Mouse (Mus musculus): ENCODE data around the gene Nav3. TPM values are rescaled to one million over a fixed set of nuclear protein-coding genes. Genes with fewer than 3 reads are reported as not detected.

Gene Nav3
- polyA plus RNA-seq, 1 experiment from 2014 or later, result 5.2 TPM

DNA sequence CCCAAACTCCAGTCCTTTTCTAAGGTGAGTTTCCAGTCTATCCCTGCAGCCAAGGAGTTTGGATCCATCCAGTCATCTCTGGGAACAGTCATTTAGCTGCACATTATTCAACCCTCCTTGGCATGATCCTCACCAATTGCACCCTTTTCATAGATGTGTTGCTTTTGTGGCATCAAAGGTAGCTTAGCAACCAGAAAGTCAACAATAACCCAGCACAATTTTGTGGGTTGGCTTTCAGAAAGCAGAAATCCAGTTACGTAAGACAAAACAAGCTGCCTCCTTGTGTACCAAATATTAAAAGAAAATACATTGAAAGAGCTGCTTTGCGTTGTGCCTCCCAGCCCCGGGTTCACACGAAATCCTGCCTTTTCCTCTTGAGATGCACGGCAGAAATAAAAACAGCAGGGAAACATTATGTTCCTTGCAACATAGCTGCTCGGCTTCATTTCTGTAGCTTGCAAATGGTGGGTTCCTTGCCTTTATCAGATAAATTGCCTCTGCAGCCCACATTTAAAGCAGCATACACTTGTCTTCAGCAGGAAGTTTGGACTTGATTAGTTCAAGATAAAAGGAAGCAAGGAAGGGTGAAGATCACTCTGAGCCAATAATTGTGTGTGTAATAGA, 222.6 kb downstream of the Nav3 start:
- Histone ChIP-seq H3K36me3 (no peaks in the 10 kb centered on the region), H3K4me3 (no peak overlapping the region), H3K27me3 (ENCODE audit: insufficient read depth, poor library complexity, severe bottlenecking) (no peaks in the 10 kb centered on the region; the same call in 1 of the 2 replicates), H3K9me3 (no peaks in the 10 kb centered on the region), H3K4me1 (replicated peaks) (no peaks in the 10 kb centered on the region), H3K27ac (no peak overlapping the region)
- DNase-seq (ENCODE audit: low spot score), result no peak
- 83% methylated on average over 6 of the region's 6 CpGs for WGBS

DNA sequence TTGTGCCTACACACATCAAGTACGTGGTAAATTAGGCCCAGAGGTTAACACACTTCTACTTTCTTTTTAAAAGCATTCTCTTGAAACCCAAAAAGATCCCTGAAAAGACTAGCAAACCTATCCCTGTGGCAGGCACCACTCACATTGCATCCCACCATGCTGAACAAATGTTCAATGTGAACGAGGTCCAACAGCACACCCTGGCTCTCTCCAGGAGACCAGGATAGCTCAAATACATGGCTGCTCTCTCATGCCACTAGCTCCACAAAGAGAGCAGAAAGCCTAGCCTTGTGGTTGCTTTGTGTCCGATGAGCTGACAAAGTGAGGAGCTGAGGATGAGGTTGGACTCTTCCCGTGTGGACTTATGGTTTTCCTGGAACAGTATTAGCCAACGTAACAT, 249.6 kb downstream of the Nav3 start:
- H3K27me3 ChIP-seq (ENCODE audit: insufficient read depth, poor library complexity, severe bottlenecking), result no peaks in the 10 kb centered on the region
- no peaks in the 10 kb centered on the region for H3K4me1 ChIP-seq (replicated peaks)
- DNase-seq (ENCODE audit: low spot score), result no peak
- H3K9me3 ChIP-seq, result no peaks in the 10 kb centered on the region
- no peak overlapping the region for H3K27ac ChIP-seq
- 88% methylated on average over 5 of the region's 5 CpGs for WGBS
- no peak overlapping the region for H3K4me3 ChIP-seq
- H3K36me3 ChIP-seq, result no peaks in the 10 kb centered on the region

DNA sequence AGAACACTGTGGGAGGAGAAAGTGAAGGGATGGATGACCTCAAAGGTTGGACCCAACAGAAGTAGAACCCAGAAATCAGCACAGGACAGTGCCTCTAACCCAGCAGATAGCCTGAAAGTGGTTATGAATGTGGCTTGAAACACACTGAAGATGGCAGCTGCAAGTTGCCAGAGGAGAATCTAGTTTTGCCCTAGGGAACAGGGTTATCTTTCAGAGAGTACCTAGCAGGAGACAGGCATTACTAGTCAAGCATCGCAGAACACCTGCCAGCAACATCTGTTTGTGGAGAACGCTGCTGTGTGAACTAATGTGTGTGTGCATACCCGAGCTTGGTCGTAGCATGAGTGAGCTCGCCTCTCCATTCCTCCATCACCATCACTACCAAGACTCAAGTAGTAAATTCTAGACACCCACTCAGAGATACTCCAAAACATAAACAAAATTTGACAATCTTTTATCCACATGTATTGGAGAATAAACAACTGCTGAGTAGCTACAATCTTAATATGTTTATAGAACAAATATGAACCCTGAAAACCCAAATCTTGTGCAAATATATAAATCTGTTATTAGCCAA, 251.8 kb downstream of the Nav3 start:
- H3K27me3 ChIP-seq (ENCODE audit: insufficient read depth, poor library complexity, severe bottlenecking), result no peaks in the 10 kb centered on the region
- no peaks in the 10 kb centered on the region for H3K36me3 ChIP-seq
- H3K4me1 ChIP-seq (replicated peaks), result no peaks in the 10 kb centered on the region
- H3K9me3 ChIP-seq, result no peaks in the 10 kb centered on the region
- H3K27ac ChIP-seq, result no peak overlapping the region
- H3K4me3 ChIP-seq, result no peak overlapping the region
- 88% methylated on average over 5 of the region's 5 CpGs for WGBS
- no peak for DNase-seq (ENCODE audit: low spot score)

DNA sequence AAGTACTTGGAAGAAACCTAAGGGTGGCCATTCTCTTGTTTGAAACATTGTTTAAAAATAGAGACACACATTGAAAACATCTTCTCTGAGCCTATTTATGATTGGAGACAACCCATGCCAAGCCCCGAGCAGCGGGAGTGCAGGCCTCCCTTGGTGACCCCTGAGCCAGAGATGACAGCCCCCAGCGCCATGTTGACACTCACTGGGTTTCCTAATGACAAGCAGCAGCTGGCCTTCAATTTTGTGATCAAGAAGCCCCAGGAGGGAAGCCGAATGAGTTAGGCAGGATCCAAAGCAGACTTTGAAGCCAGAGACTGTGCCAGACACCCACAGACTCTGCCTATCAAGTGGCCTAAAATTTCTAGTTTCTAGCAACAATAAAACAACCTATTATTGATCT, 263.1 kb downstream of the Nav3 start:
- no peak overlapping the region for H3K4me3 ChIP-seq
- no peaks in the 10 kb centered on the region; the same call in 1 of the 2 replicates for H3K4me1 ChIP-seq (replicated peaks)
- H3K9me3 ChIP-seq, result no peaks in the 10 kb centered on the region
- H3K36me3 ChIP-seq, result no peaks in the 10 kb centered on the region
- H3K27me3 ChIP-seq (ENCODE audit: insufficient read depth, poor library complexity, severe bottlenecking), result no peaks in the 10 kb centered on the region
- WGBS, result 41% methylated on average over 4 of the region's 4 CpGs
- H3K27ac ChIP-seq, result no peak overlapping the region
- peak; percentile 18 for DNase-seq (ENCODE audit: low spot score)

DNA sequence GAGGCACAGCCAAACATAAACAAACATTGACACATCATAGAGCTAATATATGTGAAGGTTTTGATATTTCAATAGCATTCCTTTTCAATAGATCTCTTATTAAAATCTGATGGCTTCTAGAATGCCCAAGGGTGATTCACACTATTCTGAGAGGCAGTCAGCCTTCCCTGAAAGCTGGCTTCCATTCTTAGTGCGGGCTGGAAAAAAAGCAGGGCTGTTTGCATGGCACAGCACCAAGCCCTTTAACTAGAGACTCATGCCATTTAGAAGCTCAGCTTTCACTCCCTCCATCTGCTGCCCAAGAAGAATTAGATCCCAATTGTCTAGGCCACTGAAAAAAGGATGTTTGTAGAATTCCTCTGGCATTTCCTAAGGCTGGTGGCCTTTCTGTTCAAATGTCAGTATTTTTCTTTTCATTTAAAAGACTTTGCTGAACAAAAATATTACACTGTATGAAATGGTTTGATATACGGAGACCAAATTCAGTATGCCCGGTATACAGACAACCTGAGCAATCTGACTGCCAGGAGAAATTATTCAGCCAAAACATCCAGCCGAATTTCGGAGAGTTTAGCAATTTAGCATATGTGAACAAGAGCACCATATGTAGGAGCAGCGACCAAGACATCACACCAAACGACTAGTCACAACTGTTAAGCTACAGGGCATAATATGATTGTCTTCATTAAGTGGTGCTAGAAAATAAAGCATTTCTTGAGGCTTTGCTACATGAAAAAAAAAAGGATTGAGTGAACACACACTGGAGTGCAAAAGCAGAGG, 263.8 kb downstream of the Nav3 start:
- Histone ChIP-seq H3K9me3 (no peaks in the 10 kb centered on the region), H3K36me3 (no peaks in the 10 kb centered on the region), H3K27ac (no peak overlapping the region), H3K4me1 (replicated peaks) (no peaks in the 10 kb centered on the region; the same call in 1 of the 2 replicates), H3K27me3 (ENCODE audit: insufficient read depth, poor library complexity, severe bottlenecking) (no peaks in the 10 kb centered on the region), H3K4me3 (no peak overlapping the region)
- no peak for DNase-seq (ENCODE audit: low spot score)
- WGBS, result 69% methylated on average over 7 of the region's 7 CpGs

DNA sequence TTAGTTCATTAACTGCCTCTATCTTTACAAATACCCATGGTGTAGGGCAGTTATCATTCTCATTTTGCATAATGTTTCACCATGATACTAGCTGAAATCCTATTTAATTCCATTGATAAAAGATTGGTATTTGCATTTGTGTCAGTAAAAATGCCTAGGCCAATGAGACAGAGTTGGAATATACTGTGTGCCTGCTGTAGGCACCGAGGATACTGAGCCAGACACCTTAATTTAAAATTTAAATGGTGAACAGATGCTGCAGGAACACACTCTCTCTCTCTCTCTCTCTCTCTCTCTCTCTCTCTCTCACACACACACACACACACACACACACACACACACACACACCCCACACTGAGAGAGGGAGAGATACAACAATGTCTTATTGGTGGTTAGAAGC, 269.8 kb downstream of the Nav3 start:
- Histone ChIP-seq H3K27ac (no peak overlapping the region), H3K9me3 (no peaks in the 10 kb centered on the region), H3K4me3 (no peak overlapping the region), H3K4me1 (replicated peaks) (no peaks in the 10 kb centered on the region), H3K36me3 (no peaks in the 10 kb centered on the region), H3K27me3 (ENCODE audit: insufficient read depth, poor library complexity, severe bottlenecking) (no peaks in the 10 kb centered on the region)
- no peak for DNase-seq (ENCODE audit: low spot score)
- WGBS, result 71% methylated on average over 1 of the region's 1 CpGs

DNA sequence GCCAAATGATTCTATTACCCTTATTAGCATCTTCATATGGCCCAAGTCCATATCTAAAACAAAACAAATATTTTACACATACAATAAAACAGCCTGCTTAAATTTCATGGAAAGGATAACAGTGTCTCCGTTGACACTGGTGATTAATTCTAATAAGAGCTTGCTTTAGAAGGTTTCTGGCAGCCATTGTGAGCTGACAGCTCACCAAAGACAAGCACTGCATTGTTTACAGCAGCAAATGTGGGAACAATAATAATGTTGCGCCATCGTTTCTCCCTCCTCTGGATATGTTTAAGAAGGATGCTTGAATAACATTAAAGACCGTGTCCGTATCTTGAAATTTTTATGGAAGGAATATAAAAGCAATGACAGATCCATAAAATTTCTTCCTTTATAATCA, 280.1 kb downstream of the Nav3 start:
- no peak overlapping the region for H3K4me3 ChIP-seq
- no peaks in the 10 kb centered on the region for H3K36me3 ChIP-seq
- no peaks in the 10 kb centered on the region for H3K4me1 ChIP-seq (replicated peaks)
- H3K27me3 ChIP-seq (ENCODE audit: insufficient read depth, poor library complexity, severe bottlenecking), result no peaks in the 10 kb centered on the region
- no peak overlapping the region for H3K27ac ChIP-seq
- DNase-seq (ENCODE audit: low spot score), result no peak
- no peaks in the 10 kb centered on the region for H3K9me3 ChIP-seq
- WGBS, result 87% methylated on average over 5 of the region's 5 CpGs

DNA sequence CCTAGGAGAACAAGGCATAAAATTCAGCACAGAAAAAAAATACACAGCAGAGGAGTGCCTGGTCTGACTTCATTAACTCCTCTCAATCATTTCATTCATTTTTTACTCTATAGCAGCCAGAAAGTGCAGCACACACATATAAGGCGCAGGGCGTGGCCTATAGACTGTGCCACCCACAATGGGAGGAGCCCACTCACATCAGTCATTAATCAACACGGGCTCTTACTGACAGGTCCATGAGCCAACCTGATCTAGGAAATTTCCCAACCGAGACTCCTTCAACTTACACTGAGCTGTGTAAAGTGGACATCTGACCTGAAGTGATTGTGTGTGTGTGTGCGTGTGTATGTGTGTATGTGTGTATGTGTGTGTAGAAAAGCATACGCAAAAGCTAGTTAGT, 286.6 kb downstream of the Nav3 start:
- no peak overlapping the region for H3K4me3 ChIP-seq
- 85% methylated on average over 6 of the region's 6 CpGs for WGBS
- H3K4me1 ChIP-seq (replicated peaks), result no peaks in the 10 kb centered on the region
- no peaks in the 10 kb centered on the region for H3K36me3 ChIP-seq
- no peak overlapping the region for H3K27ac ChIP-seq
- DNase-seq (ENCODE audit: low spot score), result no peak
- no peaks in the 10 kb centered on the region for H3K9me3 ChIP-seq
- no peaks in the 10 kb centered on the region for H3K27me3 ChIP-seq (ENCODE audit: insufficient read depth, poor library complexity, severe bottlenecking)

DNA sequence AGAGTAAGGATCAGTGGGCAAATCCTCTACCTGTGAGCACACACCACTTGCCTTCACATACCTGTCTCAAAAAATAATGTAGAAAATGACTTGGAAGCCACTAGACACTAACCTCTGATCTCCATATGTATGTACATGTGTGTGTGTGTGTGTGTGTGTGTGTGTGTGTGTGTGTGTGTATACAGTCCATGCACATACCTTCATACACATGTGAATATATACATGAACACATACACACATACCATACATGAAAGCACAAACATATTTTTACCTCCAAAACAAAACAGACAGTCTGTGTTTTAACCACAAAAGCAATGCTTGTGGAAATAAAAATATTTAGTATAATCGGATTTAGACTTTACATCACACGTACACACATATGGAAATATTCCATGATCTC, 287.1 kb downstream of the Nav3 start:
- Histone ChIP-seq H3K4me1 (replicated peaks) (no peaks in the 10 kb centered on the region), H3K9me3 (no peaks in the 10 kb centered on the region), H3K27ac (no peak overlapping the region), H3K27me3 (ENCODE audit: insufficient read depth, poor library complexity, severe bottlenecking) (no peaks in the 10 kb centered on the region), H3K4me3 (no peak overlapping the region), H3K36me3 (no peaks in the 10 kb centered on the region)
- no peak for DNase-seq (ENCODE audit: low spot score)
- WGBS, result 89% methylated on average over 2 of the region's 2 CpGs

DNA sequence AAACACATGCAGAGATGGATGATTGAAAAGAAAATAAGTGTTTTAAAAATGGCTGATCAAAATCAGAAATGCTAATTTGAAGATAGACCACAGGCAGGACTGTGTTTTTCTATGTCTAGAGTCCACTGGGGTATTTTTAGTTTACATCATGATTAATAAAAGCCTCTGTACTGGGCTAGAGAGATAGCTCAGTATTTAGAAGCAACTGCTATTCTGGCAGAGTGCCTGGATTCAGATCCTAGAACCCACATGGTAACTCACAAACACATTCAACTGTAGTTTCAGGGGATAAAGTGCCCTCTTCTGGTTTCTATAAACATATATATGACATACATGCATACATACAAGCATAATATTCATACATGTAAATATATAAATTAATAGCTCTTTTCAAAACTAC, 293.4 kb downstream of the Nav3 start:
- no peak for DNase-seq (ENCODE audit: low spot score)
- Histone ChIP-seq H3K9me3 (no peaks in the 10 kb centered on the region), H3K36me3 (no peaks in the 10 kb centered on the region), H3K4me3 (no peak overlapping the region), H3K27ac (no peak overlapping the region), H3K4me1 (replicated peaks) (no peaks in the 10 kb centered on the region), H3K27me3 (ENCODE audit: insufficient read depth, poor library complexity, severe bottlenecking) (no peaks in the 10 kb centered on the region)

DNA sequence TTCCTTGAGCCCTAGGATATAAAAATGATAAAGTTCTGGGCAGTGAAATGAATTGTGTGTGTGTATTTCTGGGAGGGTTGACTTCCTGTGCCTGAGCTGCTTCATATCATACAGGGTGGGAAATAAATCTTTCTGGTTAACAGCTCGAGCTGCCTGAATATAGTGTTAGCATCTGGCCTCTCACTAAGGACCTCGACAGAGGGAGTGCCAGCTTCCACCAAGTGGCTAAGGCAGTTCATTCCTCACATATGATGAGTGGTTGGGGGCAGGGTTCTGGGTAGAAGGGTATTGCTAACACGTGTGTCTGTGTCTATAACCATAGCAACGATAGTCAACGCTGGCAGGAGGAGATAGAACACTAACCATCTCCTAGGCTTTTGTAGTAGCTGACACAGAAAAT, 295.1 kb downstream of the Nav3 start:
- no peaks in the 10 kb centered on the region for H3K27me3 ChIP-seq (ENCODE audit: insufficient read depth, poor library complexity, severe bottlenecking)
- no peaks in the 10 kb centered on the region for H3K4me1 ChIP-seq (replicated peaks)
- no peak overlapping the region for H3K27ac ChIP-seq
- no peaks in the 10 kb centered on the region for H3K9me3 ChIP-seq
- H3K4me3 ChIP-seq, result no peak overlapping the region
- no peak for DNase-seq (ENCODE audit: low spot score)
- 75% methylated on average over 5 of the region's 5 CpGs for WGBS
- no peaks in the 10 kb centered on the region for H3K36me3 ChIP-seq

DNA sequence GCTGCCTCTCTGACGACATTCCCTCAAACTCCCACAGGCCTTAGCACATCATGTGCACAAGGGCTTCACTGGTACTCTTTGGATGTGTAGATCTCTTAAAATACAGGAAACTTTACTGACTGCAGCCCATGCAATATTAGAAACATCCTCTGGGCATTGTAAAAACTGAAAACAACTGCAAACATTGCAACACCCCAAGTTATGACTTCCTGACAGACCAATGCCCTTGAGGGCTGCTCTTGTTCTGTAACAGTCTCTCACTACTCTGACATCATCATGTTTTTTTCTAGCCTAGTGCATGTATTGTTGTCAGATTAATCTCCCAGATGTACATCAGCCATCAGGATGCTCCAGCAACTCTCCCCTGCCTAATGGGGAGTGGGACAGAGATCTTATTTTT, 296.5 kb downstream of the Nav3 start:
- Histone ChIP-seq H3K36me3 (no peaks in the 10 kb centered on the region), H3K27me3 (ENCODE audit: insufficient read depth, poor library complexity, severe bottlenecking) (no peaks in the 10 kb centered on the region), H3K9me3 (no peaks in the 10 kb centered on the region), H3K27ac (no peak overlapping the region), H3K4me3 (no peak overlapping the region), H3K4me1 (replicated peaks) (no peaks in the 10 kb centered on the region)
- DNase-seq (ENCODE audit: low spot score), result no peak
- 55% methylated on average over 1 of the region's 1 CpGs for WGBS

DNA sequence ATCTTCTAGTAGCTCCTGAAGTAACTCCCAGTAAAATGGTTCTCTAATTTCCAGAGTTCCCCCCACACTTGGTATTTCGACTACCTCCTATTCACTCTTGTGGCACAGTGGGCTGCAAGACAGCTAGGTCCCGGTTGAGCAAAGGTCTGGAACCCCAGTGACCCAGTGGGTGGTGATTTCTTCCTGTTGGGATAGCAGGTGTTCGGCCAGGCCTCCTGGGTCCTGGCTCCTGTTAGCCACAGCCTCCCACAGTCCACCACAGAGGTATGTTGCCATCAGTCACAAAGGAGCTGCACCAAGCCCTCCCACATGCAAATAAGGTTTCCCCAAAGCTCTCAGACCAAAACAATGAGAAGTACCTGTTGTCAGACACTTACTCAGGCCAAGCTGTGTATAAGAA, 297.9 kb downstream of the Nav3 start:
- WGBS, result 48% methylated on average over 3 of the region's 3 CpGs
- H3K27me3 ChIP-seq (ENCODE audit: insufficient read depth, poor library complexity, severe bottlenecking), result no peaks in the 10 kb centered on the region
- H3K9me3 ChIP-seq, result no peaks in the 10 kb centered on the region
- no peak overlapping the region for H3K27ac ChIP-seq
- no peaks in the 10 kb centered on the region for H3K4me1 ChIP-seq (replicated peaks)
- no peak overlapping the region for H3K4me3 ChIP-seq
- DNase-seq (ENCODE audit: low spot score), result no peak
- no peaks in the 10 kb centered on the region for H3K36me3 ChIP-seq

Measured in hindbrain, embryonic 10.5 days (tissue).